Mouse (Mus musculus): ENCODE measurements at regions not wholly inside any gene's neighbourhood (a gene's known extent, or its start where the extent isn't known, plus 50 kb on each side); places are given as distances from the start of the nearest gene placed in this dataset.

DNA sequence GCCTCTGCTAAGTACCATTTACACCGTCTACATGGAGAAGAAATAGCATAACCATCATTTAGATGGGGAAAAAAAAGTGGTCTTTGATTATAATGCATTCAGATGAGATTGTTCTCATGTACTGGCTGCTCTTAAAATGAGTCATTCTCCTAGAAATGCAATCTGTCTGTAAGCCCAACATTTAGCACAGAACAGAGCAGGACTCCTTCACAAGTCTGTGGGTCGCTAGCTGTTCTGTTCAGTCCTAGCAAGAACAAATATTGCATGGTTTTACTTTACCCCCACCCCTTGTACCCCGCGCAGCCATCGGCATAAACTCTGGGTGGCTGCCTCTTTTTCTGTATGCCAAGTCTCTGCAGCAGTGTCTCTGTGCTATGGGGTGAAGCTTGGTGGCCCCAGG lies 685.4 kb downstream of the Tmem132b start:
- no peak overlapping the region for H3K27ac ChIP-seq (replicated peaks)
- H3K36me3 ChIP-seq = no peaks in the 10 kb centered on the region
- DNase-seq (ENCODE audit: low spot score) = no peak
- H3K4me1 ChIP-seq = no peaks in the 10 kb centered on the region
- WGBS = 88% methylated on average over 5 of the region's 5 CpGs
- H3K27me3 ChIP-seq (ENCODE audit: low read depth, poor library complexity, severe bottlenecking) = no peaks in the 10 kb centered on the region
- H3K9me3 ChIP-seq (replicated peaks) = no peaks in the 10 kb centered on the region
- H3K4me3 ChIP-seq = no peak overlapping the region

DNA sequence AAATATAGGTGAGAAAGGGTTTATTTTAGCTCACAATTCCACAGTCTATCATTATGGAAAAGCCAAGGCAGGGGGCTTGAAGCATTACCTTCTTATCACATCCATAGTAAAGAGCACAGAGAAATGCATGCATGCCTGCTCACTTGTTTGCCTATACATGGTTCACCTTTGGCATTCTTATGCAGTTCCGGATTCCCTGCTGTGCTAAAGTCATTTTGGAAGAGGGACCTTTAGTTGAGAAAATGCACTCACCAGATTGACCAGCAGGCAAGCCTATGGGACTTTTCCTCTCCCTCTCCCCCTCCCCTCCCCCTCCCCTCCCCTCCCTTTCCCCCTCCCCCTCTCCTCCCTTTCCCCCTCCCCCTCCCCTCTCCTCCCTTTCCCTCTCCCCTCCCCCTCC lies 686.2 kb downstream of the Tmem132b start:
- Histone ChIP-seq H3K36me3 (no peaks in the 10 kb centered on the region), H3K27me3 (ENCODE audit: low read depth, poor library complexity, severe bottlenecking) (no peaks in the 10 kb centered on the region), H3K4me3 (no peak overlapping the region), H3K9me3 (replicated peaks) (no peaks in the 10 kb centered on the region), H3K27ac (replicated peaks) (no peak overlapping the region), H3K4me1 (no peaks in the 10 kb centered on the region)
- 65% methylated on average over 1 of the region's 1 CpGs for WGBS
- no peak for DNase-seq (ENCODE audit: low spot score)

DNA sequence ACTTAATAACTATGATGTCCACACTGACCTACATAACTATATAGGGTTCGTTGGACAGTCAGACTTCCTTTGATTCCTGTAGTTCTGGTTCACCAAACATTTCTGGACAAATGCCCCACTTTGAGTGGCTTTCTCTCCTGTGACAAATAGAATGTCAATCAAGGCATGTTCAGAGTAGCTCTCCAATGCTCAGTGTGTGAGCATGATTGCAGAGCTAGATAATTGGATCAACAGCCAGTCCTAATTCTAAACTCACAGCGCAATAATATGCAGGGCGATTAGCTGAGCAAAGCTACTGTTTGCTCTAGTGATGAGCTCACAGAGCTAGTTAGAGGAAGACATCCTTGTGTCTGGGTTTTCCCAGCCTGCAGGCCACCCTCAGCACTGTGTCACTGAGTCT lies 692.1 kb downstream of the Tmem132b start:
- 87% methylated on average over 3 of the region's 3 CpGs for WGBS
- no peaks in the 10 kb centered on the region for H3K36me3 ChIP-seq
- H3K27me3 ChIP-seq (ENCODE audit: low read depth, poor library complexity, severe bottlenecking) = no peaks in the 10 kb centered on the region
- no peak overlapping the region for H3K27ac ChIP-seq (replicated peaks)
- peaks cover 12% of the 10 kb centered on the region for H3K4me1 ChIP-seq
- DNase-seq (ENCODE audit: low spot score) = no peak
- H3K9me3 ChIP-seq (replicated peaks) = no peaks in the 10 kb centered on the region
- no peak overlapping the region for H3K4me3 ChIP-seq

DNA sequence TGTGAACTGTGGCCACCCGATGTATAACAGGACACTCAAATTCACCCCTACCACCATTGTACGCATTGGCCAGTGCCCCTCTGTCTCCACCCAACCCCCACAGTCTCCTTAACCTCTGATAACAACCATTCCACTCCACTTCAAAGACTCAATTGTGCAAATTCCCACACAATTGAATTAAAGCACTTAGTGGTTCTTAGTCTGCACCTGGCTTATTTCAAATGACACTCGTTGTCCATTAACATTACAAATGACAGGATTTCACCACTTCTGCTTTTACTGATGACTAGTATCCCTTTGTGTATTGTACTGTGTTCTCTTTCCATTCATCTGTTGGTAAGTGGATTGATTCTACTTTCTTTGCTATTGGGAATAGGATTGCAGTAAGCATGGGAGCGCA lies 699.2 kb downstream of the Tmem132b start:
- WGBS = 75% methylated on average over 4 of the region's 4 CpGs
- no peaks in the 10 kb centered on the region for H3K36me3 ChIP-seq
- no peak for DNase-seq (ENCODE audit: low spot score)

DNA sequence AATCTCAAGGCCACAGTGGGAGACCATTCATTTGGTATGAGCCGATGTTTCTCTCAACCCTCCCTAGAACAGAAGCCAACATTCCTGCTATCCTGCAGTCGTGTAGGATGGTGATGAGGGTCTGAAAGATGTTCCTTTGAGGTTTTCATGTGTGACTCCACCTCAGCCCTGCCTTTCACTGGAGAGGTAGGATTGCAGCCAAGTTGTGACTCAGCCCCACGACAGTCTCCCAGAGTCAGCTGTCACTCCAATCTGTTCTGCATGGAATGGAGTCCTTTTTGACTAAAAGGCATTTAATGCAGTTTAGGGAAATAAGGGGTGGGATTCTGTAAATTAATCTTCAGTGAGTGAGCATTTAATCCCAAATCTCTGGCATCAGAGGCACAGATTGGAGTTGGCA lies 706.5 kb downstream of the Tmem132b start:
- H3K27me3 ChIP-seq (ENCODE audit: low read depth, poor library complexity, severe bottlenecking) = no peaks in the 10 kb centered on the region
- H3K36me3 ChIP-seq = no peaks in the 10 kb centered on the region
- no peak overlapping the region for H3K4me3 ChIP-seq
- no peak overlapping the region for H3K27ac ChIP-seq (replicated peaks)
- no peak for DNase-seq (ENCODE audit: low spot score)
- WGBS = 74% methylated on average over 3 of the region's 3 CpGs
- H3K9me3 ChIP-seq (replicated peaks) = no peaks in the 10 kb centered on the region
- H3K4me1 ChIP-seq = no peaks in the 10 kb centered on the region

More for the DNA sequence above, 699.2 kb downstream of the Tmem132b start:
- Histone ChIP-seq H3K27ac (replicated peaks) (no peak overlapping the region), H3K4me1 (peaks cover 13% of the 10 kb centered on the region), H3K9me3 (replicated peaks) (no peaks in the 10 kb centered on the region), H3K4me3 (no peak overlapping the region), H3K27me3 (ENCODE audit: low read depth, poor library complexity, severe bottlenecking) (no peaks in the 10 kb centered on the region)

DNA sequence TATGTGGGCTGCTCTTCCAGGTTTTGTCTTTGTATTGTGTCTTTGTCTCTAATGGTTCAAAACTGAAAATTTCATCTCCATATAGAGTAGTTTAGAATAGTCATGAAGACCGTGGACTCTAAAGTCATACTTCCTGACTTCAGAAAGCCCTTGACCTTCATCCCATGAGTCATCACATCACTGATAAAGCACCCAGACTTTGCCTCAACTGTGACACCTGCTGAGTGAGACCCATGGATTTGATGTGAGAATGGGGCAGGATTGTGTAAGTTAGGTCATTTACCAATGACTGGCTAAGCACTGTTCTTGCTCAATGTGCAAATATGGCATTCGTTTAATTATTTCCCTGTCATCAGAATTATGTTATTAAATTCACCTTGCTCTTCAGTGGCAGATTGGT lies 714.2 kb downstream of the Tmem132b start:
- WGBS = 92% methylated on average over 2 of the region's 2 CpGs
- peaks cover 10% of the 10 kb centered on the region for H3K4me1 ChIP-seq

DNA sequence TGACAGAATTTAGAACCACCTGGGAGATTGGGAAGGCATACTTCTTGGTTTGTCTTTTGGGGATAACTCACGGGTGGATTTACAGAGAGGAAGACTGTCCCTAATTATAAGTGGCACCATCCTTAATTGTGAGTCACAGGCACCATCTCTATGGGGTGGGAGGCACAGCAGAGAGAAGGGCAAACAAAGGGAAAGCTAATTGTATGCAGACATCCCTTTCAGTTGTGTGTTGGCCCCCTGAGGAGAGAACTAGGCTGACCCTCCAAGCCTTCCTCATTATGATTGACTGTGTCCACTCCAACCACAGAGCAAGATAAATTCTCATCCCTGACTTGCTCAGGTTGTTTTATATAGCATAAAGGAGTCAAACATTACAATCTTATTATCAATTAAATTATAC lies 718.8 kb downstream of the Tmem132b start:
- Histone ChIP-seq H3K9me3 (replicated peaks) (no peaks in the 10 kb centered on the region), H3K4me1 (peaks cover 34% of the 10 kb centered on the region), H3K27me3 (ENCODE audit: low read depth, poor library complexity, severe bottlenecking) (peaks cover 6% of the 10 kb centered on the region; the same call in 1 of the 2 replicates), H3K27ac (replicated peaks) (no peak overlapping the region), H3K36me3 (no peaks in the 10 kb centered on the region), H3K4me3 (no peak overlapping the region)
- 17% methylated on average over 1 of the region's 1 CpGs for WGBS
- no peak for DNase-seq (ENCODE audit: low spot score)

More for the DNA sequence above, 714.2 kb downstream of the Tmem132b start:
- Histone ChIP-seq H3K4me3 (no peak overlapping the region), H3K36me3 (no peaks in the 10 kb centered on the region), H3K9me3 (replicated peaks) (no peaks in the 10 kb centered on the region), H3K27me3 (ENCODE audit: low read depth, poor library complexity, severe bottlenecking) (no peaks in the 10 kb centered on the region), H3K27ac (replicated peaks) (no peak overlapping the region)
- DNase-seq (ENCODE audit: low spot score) = no peak

DNA sequence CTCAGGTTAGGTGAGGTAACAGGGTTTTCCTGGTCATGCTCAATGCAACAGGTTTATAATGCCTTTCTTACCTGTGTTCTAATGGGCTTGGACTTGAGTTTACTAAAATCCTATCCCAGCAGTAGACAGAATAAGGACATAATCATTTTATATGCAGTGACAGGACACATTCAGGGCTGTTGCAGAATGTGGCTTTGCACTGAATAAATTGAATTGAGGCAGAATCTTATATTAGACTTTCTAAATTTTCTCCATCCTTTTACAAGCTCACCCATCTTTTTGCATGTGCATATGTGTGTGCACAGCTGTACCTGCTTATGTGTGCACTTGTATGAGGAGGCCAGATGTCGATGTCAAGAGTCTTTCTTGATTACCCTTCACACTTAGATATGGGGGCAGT lies 723.1 kb downstream of the Tmem132b start:
- Histone ChIP-seq H3K4me1 (peaks cover 34% of the 10 kb centered on the region), H3K36me3 (no peaks in the 10 kb centered on the region), H3K9me3 (replicated peaks) (peaks cover 5% of the 10 kb centered on the region; the same call in 1 of the 2 replicates), H3K27ac (replicated peaks) (no peak overlapping the region), H3K27me3 (ENCODE audit: low read depth, poor library complexity, severe bottlenecking) (peaks cover 6% of the 10 kb centered on the region; the same call in 1 of the 2 replicates), H3K4me3 (no peak overlapping the region)
- 84% methylated on average over 1 of the region's 1 CpGs for WGBS
- DNase-seq (ENCODE audit: low spot score) = no peak

DNA sequence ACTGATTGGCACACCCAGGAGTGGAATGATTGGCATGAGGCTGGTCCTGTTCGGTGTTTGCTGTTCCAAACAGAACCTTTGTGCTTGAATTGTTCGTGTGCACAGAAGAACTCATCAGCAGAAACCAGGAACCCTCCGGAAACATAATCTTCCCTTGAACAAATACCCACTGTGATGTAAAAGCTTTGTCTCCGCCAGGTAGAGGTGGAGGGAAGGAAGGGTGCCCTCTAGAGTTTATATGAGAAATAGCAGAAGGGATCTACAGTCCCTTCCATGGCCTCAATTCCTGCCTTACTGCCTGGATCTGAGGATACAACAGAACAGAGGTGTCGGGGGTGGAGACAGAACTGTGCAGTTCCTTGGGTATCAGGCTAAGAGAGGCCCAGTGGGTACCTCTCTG lies 726.3 kb downstream of the Tmem132b start:
- WGBS = 83% methylated on average over 5 of the region's 5 CpGs
- Histone ChIP-seq H3K27me3 (ENCODE audit: low read depth, poor library complexity, severe bottlenecking) (peaks cover 6% of the 10 kb centered on the region; the same call in 1 of the 2 replicates), H3K9me3 (replicated peaks) (peaks cover 5% of the 10 kb centered on the region; the same call in 1 of the 2 replicates), H3K36me3 (no peaks in the 10 kb centered on the region), H3K4me1 (peaks cover 5% of the 10 kb centered on the region), H3K27ac (replicated peaks) (no peak overlapping the region), H3K4me3 (no peak overlapping the region)
- DNase-seq (ENCODE audit: low spot score) = no peak

DNA sequence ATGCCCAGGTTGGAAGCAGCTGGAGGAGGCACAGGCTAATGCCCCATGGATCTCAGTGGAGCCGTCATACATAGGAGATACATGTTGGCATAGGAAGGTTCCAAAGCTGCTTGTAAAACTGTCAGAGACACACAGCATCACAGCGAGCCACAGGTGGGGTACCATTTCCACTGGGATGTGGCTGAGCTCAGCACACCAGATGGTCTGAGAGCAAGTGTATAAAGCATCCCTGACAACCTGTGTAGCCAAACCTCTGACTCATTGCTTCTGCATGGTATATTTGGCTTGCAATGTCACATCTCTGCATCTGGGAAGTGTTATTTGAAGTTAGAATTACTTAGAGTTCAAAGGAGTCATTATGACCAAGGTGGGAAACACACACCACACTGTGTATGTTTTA lies 734.9 kb downstream of the Tmem132b start:
- H3K36me3 ChIP-seq = no peaks in the 10 kb centered on the region
- 85% methylated on average over 2 of the region's 2 CpGs for WGBS
- no peak overlapping the region for H3K27ac ChIP-seq (replicated peaks)
- no peaks in the 10 kb centered on the region for H3K4me1 ChIP-seq
- no peaks in the 10 kb centered on the region for H3K27me3 ChIP-seq (ENCODE audit: low read depth, poor library complexity, severe bottlenecking)
- no peaks in the 10 kb centered on the region for H3K9me3 ChIP-seq (replicated peaks)
- H3K4me3 ChIP-seq = no peak overlapping the region
- DNase-seq (ENCODE audit: low spot score) = no peak

DNA sequence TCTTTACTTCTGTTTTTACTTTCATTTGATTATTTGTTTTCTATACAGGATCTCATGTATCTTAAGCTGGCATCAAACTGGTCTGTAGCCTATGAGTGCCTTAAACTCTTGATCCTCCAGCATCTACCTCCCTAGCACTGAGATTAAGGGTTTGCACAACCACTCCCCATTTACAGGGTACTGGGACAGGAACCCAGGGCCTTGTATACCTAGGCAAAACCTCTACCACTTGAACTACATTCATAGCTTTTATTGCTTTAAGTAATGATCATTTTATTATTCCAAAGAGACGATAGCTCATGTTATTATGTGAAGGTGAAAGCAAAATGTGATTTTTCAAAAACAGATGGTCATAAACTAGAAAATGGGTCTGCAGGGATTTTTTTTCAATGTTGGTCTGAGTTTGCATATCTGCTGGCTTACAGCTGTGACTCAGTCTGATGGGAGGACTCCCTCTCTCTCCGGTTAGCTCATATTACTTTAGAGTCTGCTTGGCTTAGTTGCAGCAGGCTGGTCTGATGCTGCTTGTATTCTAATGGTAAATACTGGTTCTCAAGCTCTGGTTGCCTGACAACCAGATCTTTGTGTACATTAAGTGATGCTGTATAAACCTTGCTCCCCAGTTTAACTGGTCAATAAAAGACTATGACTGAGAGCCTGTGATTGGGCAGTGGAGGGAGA lies 735.5 kb downstream of the Tmem132b start:
- Histone ChIP-seq H3K36me3 (no peaks in the 10 kb centered on the region), H3K4me3 (no peak overlapping the region), H3K9me3 (replicated peaks) (no peaks in the 10 kb centered on the region), H3K4me1 (no peaks in the 10 kb centered on the region), H3K27ac (replicated peaks) (no peak overlapping the region), H3K27me3 (ENCODE audit: low read depth, poor library complexity, severe bottlenecking) (no peaks in the 10 kb centered on the region)
- WGBS = 77% methylated on average over 2 of the region's 2 CpGs
- no peak for DNase-seq (ENCODE audit: low spot score)

DNA sequence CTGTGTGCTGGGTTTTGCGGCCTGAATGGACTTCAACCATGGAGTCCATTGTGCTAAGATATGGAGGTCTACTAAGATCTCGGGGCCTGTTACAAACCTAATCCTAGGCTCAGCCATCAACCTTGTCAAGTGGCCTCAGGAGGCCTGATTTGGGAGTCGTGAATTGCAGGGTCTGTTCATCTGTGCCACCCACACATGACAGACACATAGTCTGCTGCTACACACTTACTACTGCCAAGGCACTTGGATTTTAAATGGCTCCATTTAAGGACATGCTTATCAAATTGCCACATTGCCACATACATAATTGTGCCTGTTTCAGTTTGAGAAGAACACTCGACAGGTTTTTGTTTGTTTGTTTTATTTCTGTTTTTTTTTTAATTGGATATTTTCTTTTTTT lies 737.0 kb downstream of the Tmem132b start:
- no peak overlapping the region for H3K4me3 ChIP-seq
- no peaks in the 10 kb centered on the region for H3K9me3 ChIP-seq (replicated peaks)
- no peaks in the 10 kb centered on the region for H3K27me3 ChIP-seq (ENCODE audit: low read depth, poor library complexity, severe bottlenecking)
- 81% methylated on average over 4 of the region's 4 CpGs for WGBS
- DNase-seq (ENCODE audit: low spot score) = no peak
- H3K36me3 ChIP-seq = no peaks in the 10 kb centered on the region
- H3K27ac ChIP-seq (replicated peaks) = no peak overlapping the region
- H3K4me1 ChIP-seq = no peaks in the 10 kb centered on the region

DNA sequence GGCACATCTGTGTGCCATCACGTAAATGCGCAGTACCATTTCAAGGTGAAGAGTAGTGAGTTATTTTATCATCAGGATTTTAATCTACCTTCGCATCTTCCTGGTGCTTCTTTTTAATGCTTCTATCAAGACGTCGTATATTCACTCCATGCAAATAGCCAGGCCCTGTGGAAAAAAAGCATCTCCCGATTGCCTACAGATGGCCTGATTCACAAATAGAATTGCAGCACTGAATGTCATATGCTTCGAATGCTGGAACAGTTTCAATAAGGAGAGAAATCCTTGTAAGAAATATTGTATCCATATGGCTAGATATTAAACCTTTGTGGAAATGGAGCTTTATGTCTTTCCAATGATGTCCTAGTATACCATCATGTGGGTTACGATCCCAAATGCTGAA lies 742.7 kb downstream of the Tmem132b start:
- no peak overlapping the region for H3K4me3 ChIP-seq
- no peaks in the 10 kb centered on the region for H3K9me3 ChIP-seq (replicated peaks)
- no peaks in the 10 kb centered on the region for H3K4me1 ChIP-seq
- no peaks in the 10 kb centered on the region for H3K27me3 ChIP-seq (ENCODE audit: low read depth, poor library complexity, severe bottlenecking)
- DNase-seq (ENCODE audit: low spot score) = no peak
- no peak overlapping the region for H3K27ac ChIP-seq (replicated peaks)
- H3K36me3 ChIP-seq = no peaks in the 10 kb centered on the region
- WGBS = 96% methylated on average over 8 of the region's 8 CpGs
